Comparison of ENCODE assay signal across 8 mouse cellular contexts in genomic region chr14:31640890-31641505, GRCm38 (mm10). TPM values are rescaled to one million over a fixed set of nuclear protein-coding genes. Genes with fewer than 3 reads are reported as not detected.
DNase-seq lines count a peak whose midpoint lies in the region; ATAC-seq and TF ChIP-seq lines count a peak whose summit lies in the region.

Gene Btd, plus strand, starts transcription at chr14:31641028.
Gene Hacl1, minus strand, starts transcription at chr14:31641286.

- no peaks in the 10 kb centered on the region for H3K36me3 ChIP-seq in E14TG2a.4 (ENCODE audit: insufficient read depth, low read length)
- H3K36me3 ChIP-seq in forebrain, embryonic 11.5 days (ENCODE audit: control insufficient read depth, insufficient read depth, low read length) = no peaks in the 10 kb centered on the region
- H3K36me3 ChIP-seq in heart, embryonic 16.5 days (ENCODE audit: control insufficient read depth, insufficient read depth) = no peaks in the 10 kb centered on the region
- H3K36me3 ChIP-seq in liver, postnatal 0 days (replicated peaks; ENCODE audit: insufficient read depth, low read length) = no peaks in the 10 kb centered on the region
- H3K36me3 ChIP-seq in neural tube, embryonic 14.5 days (ENCODE audit: control insufficient read depth, insufficient read depth, low read length) = no peaks in the 10 kb centered on the region

- under 1% methylated on average over 30 of the region's 30 CpGs for WGBS in forebrain, embryonic 11.5 days
- under 1% methylated on average over 30 of the region's 30 CpGs for WGBS in heart, embryonic 16.5 days
- WGBS in liver, postnatal 0 days (ENCODE audit: insufficient replicate concordance) = 0% methylated on average over 30 of the region's 30 CpGs
- WGBS in neural tube, embryonic 14.5 days = under 1% methylated on average over 30 of the region's 30 CpGs

- peak within 1 kb of the TSS; percentile 51; the same call in 1 of the 2 replicates for H3K27ac ChIP-seq in forebrain, embryonic 11.5 days (ENCODE audit: low read depth, low read length)
- H3K27ac ChIP-seq in heart, embryonic 16.5 days (ENCODE audit: low read length) = peak within 1 kb of the TSS; percentile 90
- peak within 1 kb of the TSS; percentile 96 for H3K27ac ChIP-seq in liver, postnatal 0 days (ENCODE audit: low read depth)
- peak within 1 kb of the TSS; percentile 82 for H3K27ac ChIP-seq in neural tube, embryonic 14.5 days (ENCODE audit: low read depth, low read length)

- H3K27me3 ChIP-seq in E14TG2a.4 (ENCODE audit: insufficient read depth, low read length) = no peaks in the 10 kb centered on the region
- H3K27me3 ChIP-seq in forebrain, embryonic 11.5 days (ENCODE audit: control insufficient read depth, insufficient read depth, low read length) = no peaks in the 10 kb centered on the region
- H3K27me3 ChIP-seq in heart, embryonic 16.5 days (ENCODE audit: control insufficient read depth, insufficient read depth, low read length) = no peaks in the 10 kb centered on the region
- H3K27me3 ChIP-seq in liver, postnatal 0 days (ENCODE audit: insufficient read depth, low read length) = no peaks in the 10 kb centered on the region
- H3K27me3 ChIP-seq in neural tube, embryonic 14.5 days (ENCODE audit: control insufficient read depth, insufficient read depth, low read length) = no peaks in the 10 kb centered on the region

- peak within 1 kb of the TSS; percentile 91 for H3K4me3 ChIP-seq in E14TG2a.4 (replicated peaks; ENCODE audit: low read length)
- H3K4me3 ChIP-seq in forebrain, embryonic 11.5 days (ENCODE audit: low read depth, low read length) = peak within 1 kb of the TSS; percentile 67
- peak within 1 kb of the TSS; percentile 90 for H3K4me3 ChIP-seq in heart, embryonic 16.5 days (ENCODE audit: low read length)
- peak within 1 kb of the TSS; percentile 88 for H3K4me3 ChIP-seq in liver, postnatal 0 days (ENCODE audit: low read depth, low read length)
- peak within 1 kb of the TSS; percentile 65 for H3K4me3 ChIP-seq in neural tube, embryonic 14.5 days (ENCODE audit: low read depth, low read length)

- H3K9me3 ChIP-seq in E14TG2a.4 (ENCODE audit: low read length) = no peaks in the 10 kb centered on the region
- H3K9me3 ChIP-seq in forebrain, embryonic 11.5 days (ENCODE audit: control insufficient read depth, low read length) = no peaks in the 10 kb centered on the region
- no peaks in the 10 kb centered on the region for H3K9me3 ChIP-seq in heart, embryonic 16.5 days (replicated peaks; ENCODE audit: control insufficient read depth, low read length)
- H3K9me3 ChIP-seq in liver, postnatal 0 days (ENCODE audit: low read length) = no peaks in the 10 kb centered on the region
- no peaks in the 10 kb centered on the region for H3K9me3 ChIP-seq in neural tube, embryonic 14.5 days (ENCODE audit: control insufficient read depth, low read length)

- H3K4me1 ChIP-seq in E14TG2a.4 (replicated peaks; ENCODE audit: low read depth, low read length) = peaks cover 25% of the 10 kb centered on the region
- H3K4me1 ChIP-seq in forebrain, embryonic 11.5 days (replicated peaks; ENCODE audit: control insufficient read depth, insufficient read depth, low read length) = peaks cover 5% of the 10 kb centered on the region; the same call in 1 of the 2 replicates
- peaks cover 9% of the 10 kb centered on the region for H3K4me1 ChIP-seq in heart, embryonic 16.5 days (ENCODE audit: control insufficient read depth, insufficient read depth, low read length)
- peaks cover 21% of the 10 kb centered on the region for H3K4me1 ChIP-seq in liver, postnatal 0 days (ENCODE audit: insufficient read depth)
- peaks cover 8% of the 10 kb centered on the region; the same call in 1 of the 2 replicates for H3K4me1 ChIP-seq in neural tube, embryonic 14.5 days (ENCODE audit: control insufficient read depth, insufficient read depth, low read length)

- DNase-seq in c-Kit-positive CD71-positive TER-119-negative erythroid progenitor cells, embryonic 14.5 days (ENCODE audit: low read depth) = peak; percentile 93
- DNase-seq in forebrain, embryonic 11.5 days (ENCODE audit: low spot score) = peak; percentile 90
- DNase-seq in kidney, postnatal 36 days = peak; percentile 91 to 96
- peak; percentile 92 for DNase-seq in liver, postnatal 0 days
- DNase-seq in testis, postnatal 10 days (ENCODE audit: low spot score) = peak; percentile 85

- H3K4me2 ChIP-seq in forebrain, embryonic 11.5 days (ENCODE audit: low read depth, low read length, severe bottlenecking) = peak within 1 kb of the TSS; percentile 91
- peak within 1 kb of the TSS; percentile 81 for H3K4me2 ChIP-seq in heart, embryonic 16.5 days (ENCODE audit: low read depth, low read length)
- peak within 1 kb of the TSS; percentile 98 for H3K4me2 ChIP-seq in liver, postnatal 0 days (ENCODE audit: low read depth, low read length)
- H3K4me2 ChIP-seq in neural tube, embryonic 14.5 days (ENCODE audit: low read depth, low read length) = peak within 1 kb of the TSS; percentile 62

- peak within 1 kb of the TSS; percentile 62 for H3K9ac ChIP-seq in forebrain, embryonic 11.5 days (ENCODE audit: low read length)
- peak within 1 kb of the TSS; percentile 83 for H3K9ac ChIP-seq in heart, embryonic 16.5 days (ENCODE audit: low read length)
- peak within 1 kb of the TSS; percentile 94 for H3K9ac ChIP-seq in liver, postnatal 0 days (replicated peaks)
- peak within 1 kb of the TSS; percentile 63 for H3K9ac ChIP-seq in neural tube, embryonic 14.5 days (replicated peaks; ENCODE audit: low read depth, low read length)

- no peak for TF ChIP-seq CTCF in E14TG2a.4 (conservative IDR thresholded peaks at IDR 0.05; ENCODE audit: low read length)
- no peak for TF ChIP-seq CTCF in liver, postnatal 0 days (IDR thresholded peaks at IDR 0.05; ENCODE audit: low read depth)

- ATAC-seq in forebrain, embryonic 11.5 days (replicated peaks; ENCODE audit: low FRiP score) = peak; percentile 97
- peak; percentile 98 for ATAC-seq in heart, embryonic 16.5 days (replicated peaks; ENCODE audit: extremely low read depth, insufficient read depth, low FRiP score)
- ATAC-seq in liver, postnatal 0 days = peak; percentile 92
- peak; percentile 98 for ATAC-seq in neural tube, embryonic 14.5 days (ENCODE audit: low read depth)

- TF ChIP-seq EP300 in liver, postnatal 0 days (IDR thresholded peaks at IDR 0.05; ENCODE audit: low read depth) = no peak

RNA-seq across cellular contexts. Expression of gene Btd, which starts in this region (rescaled TPM):
- 13.4 and 13.5 TPM in 2 replicates for polyA plus RNA-seq in forebrain, embryonic 11.5 days (2014; fragmentation: Nextera tagmentation; extraction: Ambion mirVana)
- 23.4 and 24.2 TPM in 2 replicates for polyA plus RNA-seq in heart, embryonic 16.5 days (2015; fragmentation: Nextera tagmentation; extraction: Ambion mirVana)
- 40.3 and 44.1 TPM in 2 replicates for polyA plus RNA-seq in liver, postnatal 0 days (2015; fragmentation: Nextera tagmentation; extraction: Ambion mirVana)
- polyA plus RNA-seq in neural tube, embryonic 14.5 days (2014; fragmentation: Nextera tagmentation; extraction: Ambion mirVana) = 14.4 and 17.7 TPM in 2 replicates

RNA-seq across cellular contexts. Expression of gene Hacl1, which starts in this region (rescaled TPM):
- 6.9 and 9.4 TPM in 2 replicates for polyA plus RNA-seq in forebrain, embryonic 11.5 days (2014; fragmentation: Nextera tagmentation; extraction: Ambion mirVana)
- polyA plus RNA-seq in heart, embryonic 16.5 days (2015; fragmentation: Nextera tagmentation; extraction: Ambion mirVana) = 9.8 and 14.3 TPM in 2 replicates
- polyA plus RNA-seq in liver, postnatal 0 days (2015; fragmentation: Nextera tagmentation; extraction: Ambion mirVana) = 310 and 342 TPM in 2 replicates
- polyA plus RNA-seq in neural tube, embryonic 14.5 days (2014; fragmentation: Nextera tagmentation; extraction: Ambion mirVana) = 10.0 and 13.5 TPM in 2 replicates

Comparison
In these comparisons a context has a peak if more than half of its experiments do, and no peak if none do; other contexts are left out.
1. Peak in every context shown above with its lines: DNase-seq, ATAC-seq, H3K4me3 ChIP-seq and H3K27ac ChIP-seq.
2. RNA of gene Hacl1 (polyA plus RNA-seq): 310 to 342 TPM in liver, postnatal 0 days; 9.8 to 14.3 TPM in heart, embryonic 16.5 days, 10.0 to 13.5 TPM in neural tube, embryonic 14.5 days and 6.9 to 9.4 TPM in forebrain, embryonic 11.5 days; every median in the first group is over 10 times any median in the second.